Mouse (Mus musculus) ES-Bruce4 (cell line): Measurements from ENCODE around the gene E2f7. TPM values are rescaled to one million over a fixed set of nuclear protein-coding genes. Genes with fewer than 3 reads are reported as not detected.
A peak's percentile ranks its signal among the peaks of the same experiment; 100 is the strongest.
"Not testable (repeated sequence)": the region's sequence is repeated elsewhere in the genome, so short reads cannot be mapped to it uniquely, and the experiment has no call there.

Experiments used
- H3K27ac ChIP-seq: 2 replicates; pipeline ENCODE4 v1.5.1; 2012; ENCODE audit warnings: low read length, inconsistent platforms; ENCODE audit not compliant: insufficient read depth
- H3K27me3 ChIP-seq: 2 replicates; pipeline ENCODE4 v1.6.1; 2012; ENCODE audit warnings: mild to moderate bottlenecking, low read length, inconsistent platforms; ENCODE audit not compliant: control insufficient read depth, poor library complexity, insufficient read depth, severe bottlenecking
- H3K36me3 ChIP-seq: 2 replicates; pipeline ENCODE4 v1.6.1; 2012; ENCODE audit warnings: inconsistent platforms, mild to moderate bottlenecking, low read length, moderate library complexity; ENCODE audit not compliant: control insufficient read depth, poor library complexity, insufficient read depth, severe bottlenecking
- H3K4me1 ChIP-seq: one replicate; pipeline ENCODE4 v1.8.1; 2011; ENCODE audit warnings: low read length; ENCODE audit not compliant: control insufficient read depth, insufficient read depth
- H3K4me3 ChIP-seq: 2 replicates; pipeline ENCODE4 v1.5.1; 2011; ENCODE audit warnings: low read depth, mild to moderate bottlenecking, low read length
- H3K9ac ChIP-seq: 2 replicates; pipeline ENCODE4 v1.6.1; 2012; ENCODE audit warnings: low read depth, mild to moderate bottlenecking, inconsistent platforms; ENCODE audit not compliant: poor library complexity, severe bottlenecking
- H3K9me3 ChIP-seq: replicated peaks from 2 replicates; pipeline ENCODE4 v1.6.1; 2012; ENCODE audit warnings: mild to moderate bottlenecking, low read length, inconsistent platforms; ENCODE audit not compliant: control insufficient read depth, poor library complexity, insufficient read depth, severe bottlenecking
- CTCF ChIP-seq: IDR thresholded peaks from one replicate; pipeline ENCODE4 v1.8.1; 2011; ENCODE audit warnings: low read depth, low read length
- EP300 ChIP-seq: IDR thresholded peaks from 2 replicates; pipeline ENCODE4 v1.6.1; 2011; ENCODE audit warnings: low read depth, low read length; ENCODE audit not compliant: insufficient read depth
- POLR2A ChIP-seq: IDR thresholded peaks from one replicate; pipeline ENCODE4 v1.8.1; 2011; ENCODE audit warnings: low read length; ENCODE audit not compliant: insufficient read depth
- polyA plus RNA-seq: library from polyadenylated mRNA; stranded (reverse); fragments of >200 nt; gene quantifications from 2 replicates; pipeline ENCODE4 v1.2.4, GENCODE M21; 2011; ENCODE audit warnings: low read depth; ENCODE audit not compliant: missing spikeins, insufficient read depth, insufficient read length

Gene E2f7
- polyA plus RNA-seq, 1 experiment = 31.4 TPM

DNA sequence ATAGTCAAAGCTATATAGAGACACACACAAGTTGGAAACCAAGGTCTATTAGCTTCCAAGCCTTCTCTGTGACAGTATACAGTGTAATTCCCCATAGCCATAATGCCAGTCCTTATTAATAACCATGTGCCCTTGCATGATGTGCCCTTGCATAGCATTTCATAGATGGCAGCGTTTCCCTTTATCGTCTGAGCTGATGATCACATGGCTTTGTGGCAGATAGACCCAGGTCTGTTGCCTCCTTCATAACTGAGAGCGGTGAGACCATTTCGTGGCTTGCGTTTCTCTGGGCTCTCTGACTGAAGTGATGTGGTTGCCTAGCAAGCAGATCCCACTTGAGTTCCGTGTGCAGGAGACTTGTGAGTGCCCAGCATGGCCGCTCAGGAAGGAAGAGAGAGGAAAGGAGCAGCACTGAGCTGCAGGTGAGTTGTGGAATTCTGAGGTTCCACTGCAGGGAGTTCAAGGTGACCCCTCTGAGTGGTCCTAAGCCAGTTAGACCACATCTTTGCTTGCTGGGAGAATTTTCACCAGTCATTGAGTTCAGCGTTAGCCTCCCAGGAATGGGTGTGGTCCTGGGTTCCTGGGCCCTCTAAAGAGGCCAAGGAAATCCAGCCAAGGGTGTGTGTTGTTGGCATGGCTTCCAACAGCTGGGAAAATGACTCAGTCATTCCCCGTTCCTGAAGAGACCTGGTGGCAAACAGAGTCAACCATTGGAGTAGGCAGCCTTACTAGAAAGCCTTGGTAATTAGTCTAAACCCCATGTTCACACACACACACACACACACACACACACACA lies 4.5 kb downstream of the E2f7 start:
- H3K9me3 ChIP-seq = no peaks in the 10 kb centered on the region
- no peak overlapping the region for H3K4me3 ChIP-seq
- H3K27ac ChIP-seq = no peak overlapping the region
- peaks cover 53% of the 10 kb centered on the region for H3K36me3 ChIP-seq
- no peak overlapping the region for H3K9ac ChIP-seq
- TF ChIP-seq CTCF (no peak), EP300 (no peak), POLR2A (no peak)
- H3K27me3 ChIP-seq = no peaks in the 10 kb centered on the region
- H3K4me1 ChIP-seq = peaks cover 3% of the 10 kb centered on the region

DNA sequence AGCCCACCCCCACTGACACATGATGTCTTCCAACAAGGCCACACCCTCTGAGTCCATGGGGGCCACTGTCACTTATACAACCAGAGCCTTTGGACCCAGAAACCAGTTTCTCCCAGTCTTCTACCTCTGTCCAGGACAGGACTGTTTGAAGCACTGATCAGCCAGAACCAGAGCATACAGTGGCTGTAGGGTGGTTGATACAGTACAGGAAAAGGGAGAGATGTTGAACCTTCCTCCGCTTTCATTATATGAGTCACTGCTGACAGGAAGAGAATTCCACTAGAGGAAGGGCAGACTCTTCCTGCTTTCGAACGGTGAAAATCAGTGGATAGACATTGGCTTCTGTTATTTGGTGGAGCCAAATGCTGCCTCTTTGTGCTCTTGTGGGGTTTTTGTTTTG lies 7.6 kb downstream of the E2f7 start:
- no peak overlapping the region for H3K4me3 ChIP-seq
- H3K4me1 ChIP-seq = peaks cover 3% of the 10 kb centered on the region
- H3K9me3 ChIP-seq = peaks cover 6% of the 10 kb centered on the region; the same call in 1 of the 2 replicates
- no peak overlapping the region for H3K27ac ChIP-seq
- TF ChIP-seq EP300 (no peak), CTCF (no peak), POLR2A (no peak)
- no peaks in the 10 kb centered on the region for H3K27me3 ChIP-seq
- peaks cover 70% of the 10 kb centered on the region for H3K36me3 ChIP-seq
- no peak overlapping the region for H3K9ac ChIP-seq

DNA sequence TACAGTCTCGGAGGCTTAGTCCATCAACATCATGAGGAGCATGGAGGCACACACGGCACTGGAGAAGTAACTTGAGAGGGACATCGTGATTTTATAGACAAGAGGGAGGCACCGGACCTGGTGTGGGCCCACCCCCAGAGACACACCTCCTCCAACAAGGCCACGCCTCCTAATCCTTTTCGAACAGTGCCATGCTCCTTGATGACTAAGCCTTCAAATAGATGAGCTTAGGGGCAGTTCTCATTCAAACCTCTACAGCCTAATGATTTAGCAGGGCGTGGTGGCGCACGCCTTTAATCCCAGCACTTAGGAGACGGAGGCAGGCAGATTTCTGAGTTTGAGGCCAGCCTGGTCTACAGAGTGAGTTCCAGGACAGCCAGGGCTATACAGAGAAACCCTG lies 10.3 kb downstream of the E2f7 start:
- H3K4me3 ChIP-seq = no peak overlapping the region

DNA sequence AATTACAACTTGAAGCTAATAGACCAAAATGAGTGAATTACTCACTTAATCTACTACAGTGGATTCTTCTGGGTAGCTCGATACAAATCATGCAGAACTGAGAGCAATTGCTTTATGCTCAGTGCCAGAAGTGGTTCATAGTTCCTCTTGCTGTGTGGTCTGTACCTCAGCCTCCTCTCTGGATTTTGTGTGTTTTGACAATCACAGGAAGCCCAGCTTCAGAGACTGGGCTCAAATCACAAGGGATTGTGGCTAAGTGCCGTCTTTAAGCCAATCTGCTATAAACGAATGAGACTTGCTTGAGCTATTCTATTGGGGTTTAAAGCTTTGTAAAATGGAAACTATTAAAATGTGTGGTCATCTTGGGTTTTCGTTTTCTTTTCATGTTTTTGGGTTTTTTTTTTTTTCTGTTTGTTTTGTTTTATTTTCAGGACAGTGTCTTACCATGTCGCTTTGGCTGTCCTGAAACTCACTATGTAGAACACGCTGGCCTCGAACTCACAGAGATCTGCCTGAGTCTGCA lies 11.1 kb downstream of the E2f7 start:
- Histone ChIP-seq H3K27me3 (no peaks in the 10 kb centered on the region), H3K27ac (no peak overlapping the region), H3K9me3 (peaks cover 6% of the 10 kb centered on the region; the same call in 1 of the 2 replicates), H3K4me1 (no peaks in the 10 kb centered on the region), H3K9ac (no peak overlapping the region), H3K36me3 (peaks cover 54% of the 10 kb centered on the region), H3K4me3 (no peak overlapping the region)
- TF ChIP-seq POLR2A (no peak), EP300 (no peak), CTCF (no peak)

More for the DNA sequence above, 10.3 kb downstream of the E2f7 start:
- H3K4me1 ChIP-seq = no peaks in the 10 kb centered on the region
- no peaks in the 10 kb centered on the region for H3K27me3 ChIP-seq
- peaks cover 6% of the 10 kb centered on the region; the same call in 1 of the 2 replicates for H3K9me3 ChIP-seq
- no peak overlapping the region for H3K9ac ChIP-seq
- no peak overlapping the region for H3K27ac ChIP-seq
- no peak for TF ChIP-seq EP300
- no peak for TF ChIP-seq CTCF
- TF ChIP-seq POLR2A = no peak
- H3K36me3 ChIP-seq = peaks cover 53% of the 10 kb centered on the region

DNA sequence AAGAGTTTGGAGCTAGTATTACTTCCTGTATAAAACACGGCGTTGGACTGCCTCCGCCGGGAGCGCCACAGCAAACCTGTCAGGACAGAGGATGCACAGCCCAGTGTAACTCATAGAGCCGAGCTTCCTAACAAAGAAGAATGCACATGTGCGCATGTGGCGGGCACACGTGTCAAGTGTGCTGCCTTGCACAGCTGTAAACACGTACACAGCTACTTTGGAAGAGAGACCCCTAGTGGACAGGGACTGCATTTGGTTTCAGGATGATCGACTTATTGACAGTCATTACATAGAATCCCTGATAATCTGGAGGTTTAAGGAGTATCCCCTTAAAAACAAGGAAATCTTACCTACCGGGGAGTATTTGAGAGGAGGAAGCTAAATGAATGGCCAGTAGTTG lies 15.3 kb downstream of the E2f7 start:
- H3K36me3 ChIP-seq = peaks cover 40% of the 10 kb centered on the region
- peak; percentile 31 for TF ChIP-seq CTCF

DNA sequence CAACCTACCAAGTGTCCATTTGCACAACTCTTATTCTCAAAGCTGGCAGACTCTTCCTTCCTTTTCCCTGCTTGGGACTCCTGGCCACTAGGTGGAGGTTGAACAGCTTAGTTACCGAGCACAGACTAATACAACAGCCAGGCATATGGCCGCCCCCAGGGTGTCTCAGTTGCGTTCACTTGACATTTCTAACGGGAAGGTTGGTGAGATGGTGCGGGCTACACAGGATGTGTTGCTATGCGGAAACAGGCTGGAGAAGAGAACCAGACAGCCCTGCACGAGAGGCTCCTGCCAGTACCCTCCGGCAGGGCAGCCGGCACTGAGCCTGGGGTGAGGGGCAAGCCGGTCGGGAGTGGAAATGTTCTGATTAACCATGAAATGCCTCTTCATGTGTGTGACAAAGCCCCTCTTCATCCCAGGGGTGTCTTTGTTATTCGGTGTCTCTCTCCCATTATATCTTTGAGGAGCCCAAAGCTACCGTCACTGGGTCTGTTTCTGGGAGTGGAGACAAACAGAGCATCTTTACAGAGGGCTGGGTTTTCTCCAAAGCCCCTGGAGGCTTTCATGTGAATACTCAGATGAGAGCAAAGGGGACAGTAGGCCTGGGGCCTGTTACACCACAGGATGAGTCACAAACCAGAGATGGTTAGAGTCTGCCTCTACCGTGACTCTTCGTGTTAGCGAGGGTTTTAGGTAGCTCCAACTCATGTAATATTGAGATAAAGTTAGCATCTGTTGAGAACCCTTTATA lies 17.1 kb downstream of the E2f7 start:
- TF ChIP-seq EP300 = no peak
- TF ChIP-seq CTCF = peak; percentile 1
- no peak overlapping the region for H3K4me3 ChIP-seq

More for the DNA sequence above, 15.3 kb downstream of the E2f7 start:
- H3K27me3 ChIP-seq, H3K9ac ChIP-seq, H3K4me3 ChIP-seq, H3K4me1 ChIP-seq, H3K9me3 ChIP-seq, H3K27ac ChIP-seq: not testable (repeated sequence)

More for the DNA sequence above, 17.1 kb downstream of the E2f7 start:
- Histone ChIP-seq H3K9me3 (no peaks in the 10 kb centered on the region), H3K4me1 (no peaks in the 10 kb centered on the region), H3K27ac (no peak overlapping the region), H3K9ac (no peak overlapping the region), H3K36me3 (peaks cover 43% of the 10 kb centered on the region), H3K27me3 (no peaks in the 10 kb centered on the region)
